Mouse (Mus musculus): ENCODE measurements around the gene Cdh6. TPM values are rescaled to one million over a fixed set of nuclear protein-coding genes. Genes with fewer than 3 reads are reported as not detected.

The Cdh6 gene
- polyA plus RNA-seq, 1 experiment from 2014 or later, result 0.08 TPM

DNA sequence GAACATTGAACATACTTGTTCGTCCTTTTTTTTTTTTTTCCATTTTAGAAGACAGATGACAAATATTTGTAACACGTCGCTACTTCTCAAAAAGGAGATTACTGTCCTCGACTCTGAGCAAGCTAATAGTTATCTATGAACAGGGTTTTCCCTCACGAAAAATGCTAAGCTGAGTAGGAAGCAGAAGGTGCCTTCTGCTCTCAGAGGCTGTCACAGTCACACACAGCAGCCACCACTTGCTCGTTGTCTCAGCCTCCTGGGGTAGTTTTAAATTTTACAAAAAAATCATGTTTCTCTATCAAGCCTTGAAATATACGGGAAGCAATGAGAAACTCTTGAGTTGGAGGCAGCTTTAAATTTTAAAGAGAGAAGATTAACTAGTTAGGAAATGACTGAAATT lies 125.6 kb downstream of the Cdh6 start:
- no peaks in the 10 kb centered on the region for H3K9me3 ChIP-seq (replicated peaks)
- H3K27me3 ChIP-seq, result no peaks in the 10 kb centered on the region
- ATAC-seq (ENCODE audit: low read depth) (no peak), DNase-seq (no peak)
- 67% methylated on average over 7 of the region's 7 CpGs for WGBS (ENCODE audit: insufficient replicate concordance)
- no peak overlapping the region for H3K27ac ChIP-seq
- H3K4me2 ChIP-seq, result no peak overlapping the region
- no peaks in the 10 kb centered on the region for H3K36me3 ChIP-seq
- H3K9ac ChIP-seq, result no peak overlapping the region
- no peak overlapping the region for H3K4me3 ChIP-seq (replicated peaks)
- no peaks in the 10 kb centered on the region for H3K4me1 ChIP-seq (replicated peaks)

DNA sequence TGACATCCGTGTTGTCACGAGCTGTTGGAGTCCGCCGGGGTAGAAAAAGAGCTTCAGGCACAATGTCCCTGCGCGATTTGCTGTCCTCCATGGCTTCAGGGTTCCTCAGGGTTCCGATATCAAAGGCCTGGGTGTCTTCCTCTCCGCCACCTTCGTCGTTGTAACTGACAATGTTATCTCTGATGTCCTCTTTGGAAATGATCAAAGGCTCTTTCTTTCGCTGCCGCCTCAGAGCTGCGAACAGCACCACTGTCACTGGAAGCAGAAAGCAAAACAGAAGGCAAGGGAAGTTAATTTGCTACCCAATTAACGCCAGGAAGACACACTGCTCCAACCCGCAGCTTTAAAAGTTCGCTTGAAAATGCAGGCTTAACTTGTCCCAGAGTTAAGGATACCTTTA lies 139.0 kb downstream of the Cdh6 start:
- Histone ChIP-seq H3K9me3 (replicated peaks) (no peaks in the 10 kb centered on the region), H3K36me3 (no peaks in the 10 kb centered on the region), H3K27me3 (no peaks in the 10 kb centered on the region), H3K9ac (no peak overlapping the region), H3K4me2 (no peak overlapping the region), H3K27ac (no peak overlapping the region), H3K4me1 (replicated peaks) (no peaks in the 10 kb centered on the region), H3K4me3 (replicated peaks) (no peak overlapping the region)
- 29% methylated on average over 16 of the region's 16 CpGs for whole genome bisulfite sequencing (ENCODE audit: insufficient replicate concordance)
- DNase-seq (no peak), ATAC-seq (ENCODE audit: low read depth) (no peak)

DNA sequence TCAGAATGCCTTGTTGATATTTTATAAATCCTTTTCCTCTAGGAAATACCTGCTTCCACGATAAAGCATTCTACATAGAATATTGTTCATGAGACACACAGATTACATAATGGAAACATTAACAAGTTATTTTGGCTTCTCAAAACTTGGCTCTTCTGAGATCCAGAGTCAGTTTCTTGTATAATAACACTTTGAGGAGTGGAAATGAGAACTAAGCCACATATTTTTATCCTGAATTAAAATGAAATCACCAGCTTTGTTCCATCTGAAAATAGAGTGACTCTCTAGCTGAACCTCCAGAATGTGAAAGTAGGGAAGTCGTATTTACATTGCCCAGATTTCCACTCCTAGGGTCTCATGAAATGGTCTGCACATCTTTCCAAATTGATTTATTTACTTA lies 142.8 kb downstream of the Cdh6 start:
- Histone ChIP-seq H3K36me3 (no peaks in the 10 kb centered on the region), H3K9ac (no peak overlapping the region), H3K27me3 (no peaks in the 10 kb centered on the region), H3K4me3 (replicated peaks) (no peak overlapping the region), H3K9me3 (replicated peaks) (no peaks in the 10 kb centered on the region), H3K4me2 (no peak overlapping the region), H3K27ac (no peak overlapping the region), H3K4me1 (replicated peaks) (no peaks in the 10 kb centered on the region)
- no peak for ATAC-seq (ENCODE audit: low read depth)
- WGBS (ENCODE audit: insufficient replicate concordance), result 54% methylated on average over 2 of the region's 2 CpGs
- no peak for DNase-seq

DNA sequence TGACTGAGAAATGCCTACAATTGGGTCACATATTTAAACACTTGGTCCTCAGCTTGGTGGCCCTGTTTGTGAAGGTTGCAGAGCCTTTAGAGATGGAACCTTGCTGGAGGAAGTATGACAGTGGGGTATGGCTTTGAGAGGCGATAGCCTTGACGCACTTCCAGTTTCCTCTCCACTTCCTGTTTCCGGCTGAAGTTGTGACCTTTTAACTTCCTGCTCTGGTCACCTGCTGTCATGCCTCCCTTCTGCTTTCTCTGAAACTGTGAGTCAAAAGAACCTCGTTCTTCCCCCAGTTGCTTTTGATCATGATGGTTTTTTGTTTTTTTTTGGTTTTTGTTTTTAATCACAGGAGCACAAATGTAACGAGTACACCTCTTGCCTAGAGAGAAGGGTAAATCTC lies 146.0 kb downstream of the Cdh6 start:
- H3K27me3 ChIP-seq, result no peaks in the 10 kb centered on the region

DNA sequence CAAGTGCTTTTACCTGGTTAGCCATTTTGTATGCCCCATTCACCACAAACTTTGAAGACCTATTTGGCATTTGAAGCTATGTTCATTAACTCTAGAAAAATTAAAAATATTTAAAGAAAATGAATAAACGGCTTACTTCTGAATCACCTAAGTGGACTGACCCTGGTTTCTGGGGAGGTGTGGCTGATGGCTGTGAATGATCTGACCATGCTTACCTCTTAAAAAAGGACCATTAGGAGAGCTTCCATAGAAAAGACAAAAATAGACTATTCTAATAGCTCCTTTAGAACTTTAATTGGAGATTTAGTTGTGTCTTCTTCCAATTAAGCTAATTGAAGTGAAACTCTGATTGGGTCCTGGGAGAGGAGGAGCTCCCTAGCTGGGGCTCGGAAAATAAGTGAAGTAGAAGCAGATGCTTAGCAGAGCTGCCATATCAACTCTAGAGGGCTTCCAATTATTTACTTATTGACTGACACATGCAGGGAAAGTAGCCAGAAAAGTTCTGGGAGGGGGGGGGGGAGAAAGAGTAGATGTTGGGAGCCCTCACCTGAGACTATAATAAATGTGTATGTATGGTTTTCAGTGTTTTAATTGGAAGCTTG lies 156.6 kb downstream of the Cdh6 start:
- WGBS (ENCODE audit: insufficient replicate concordance), result 59% methylated on average over 2 of the region's 2 CpGs
- Histone ChIP-seq H3K9ac (no peak overlapping the region), H3K9me3 (replicated peaks) (no peaks in the 10 kb centered on the region), H3K27me3 (no peaks in the 10 kb centered on the region), H3K27ac (no peak overlapping the region), H3K36me3 (no peaks in the 10 kb centered on the region), H3K4me2 (no peak overlapping the region), H3K4me1 (replicated peaks) (no peaks in the 10 kb centered on the region), H3K4me3 (replicated peaks) (no peak overlapping the region)
- DNase-seq (no peak), ATAC-seq (ENCODE audit: low read depth) (no peak)

More for the DNA sequence above, 146.0 kb downstream of the Cdh6 start:
- DNase-seq (no peak), ATAC-seq (ENCODE audit: low read depth) (no peak)
- Histone ChIP-seq H3K27ac (no peak overlapping the region), H3K9me3 (replicated peaks) (no peaks in the 10 kb centered on the region), H3K4me2 (no peak overlapping the region), H3K9ac (no peak overlapping the region), H3K36me3 (no peaks in the 10 kb centered on the region), H3K4me3 (replicated peaks) (no peak overlapping the region), H3K4me1 (replicated peaks) (no peaks in the 10 kb centered on the region)
- WGBS (ENCODE audit: insufficient replicate concordance), result 33% methylated on average over 5 of the region's 5 CpGs

DNA sequence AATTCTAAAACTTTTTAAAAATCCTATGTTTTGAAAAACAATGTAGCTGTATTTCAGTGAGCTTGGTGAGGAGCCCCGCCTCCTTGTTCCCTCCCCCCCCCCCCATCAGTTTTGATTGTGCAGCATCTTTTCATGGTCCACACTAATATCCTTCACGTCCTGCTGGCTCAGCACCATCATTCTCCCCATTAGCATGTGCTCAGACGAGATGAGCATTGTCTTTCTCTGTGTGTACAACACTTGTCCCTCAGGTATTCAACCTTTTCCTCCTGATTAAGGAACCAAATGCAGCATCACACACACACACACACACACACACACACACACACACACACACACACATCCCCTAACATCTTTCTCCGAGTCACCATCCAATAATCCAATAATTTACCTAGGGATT lies 164.7 kb downstream of the Cdh6 start:
- Histone ChIP-seq H3K27me3 (no peaks in the 10 kb centered on the region), H3K27ac (no peak overlapping the region), H3K4me1 (replicated peaks) (no peaks in the 10 kb centered on the region), H3K9ac (no peak overlapping the region), H3K4me3 (replicated peaks) (no peak overlapping the region), H3K9me3 (replicated peaks) (no peaks in the 10 kb centered on the region), H3K4me2 (no peak overlapping the region), H3K36me3 (no peaks in the 10 kb centered on the region)
- WGBS (ENCODE audit: insufficient replicate concordance), result 54% methylated on average over 4 of the region's 4 CpGs
- ATAC-seq (ENCODE audit: low read depth) (no peak), DNase-seq (no peak)

DNA sequence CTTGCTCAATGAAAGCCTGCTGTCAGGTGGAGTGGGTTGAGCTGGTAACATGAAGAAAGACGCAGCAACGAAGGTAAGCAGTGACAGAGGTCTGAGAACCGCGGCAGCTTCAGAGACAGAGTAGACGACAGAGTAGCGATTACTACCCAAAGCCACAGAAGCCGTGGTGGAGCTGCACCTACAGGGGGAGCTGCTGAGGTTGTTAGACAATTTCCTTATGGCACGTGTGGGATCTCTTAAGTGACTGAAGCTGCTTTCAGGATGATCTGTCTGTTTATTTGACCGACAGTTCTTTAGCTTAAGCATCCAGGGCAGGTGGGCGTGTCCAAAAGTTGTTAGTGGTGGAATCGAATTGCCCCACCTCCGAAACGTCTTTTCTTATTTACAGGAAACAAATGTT lies 167.5 kb downstream of the Cdh6 start:
- H3K4me1 ChIP-seq (replicated peaks), result no peaks in the 10 kb centered on the region
- no peak overlapping the region for H3K4me3 ChIP-seq (replicated peaks)
- H3K27ac ChIP-seq, result no peak overlapping the region
- WGBS (ENCODE audit: insufficient replicate concordance), result 68% methylated on average over 13 of the region's 13 CpGs
- no peak overlapping the region for H3K9ac ChIP-seq
- ATAC-seq (ENCODE audit: low read depth) (no peak), DNase-seq (no peak)
- no peaks in the 10 kb centered on the region for H3K27me3 ChIP-seq
- no peak overlapping the region for H3K4me2 ChIP-seq
- H3K36me3 ChIP-seq, result no peaks in the 10 kb centered on the region
- no peaks in the 10 kb centered on the region for H3K9me3 ChIP-seq (replicated peaks)

DNA sequence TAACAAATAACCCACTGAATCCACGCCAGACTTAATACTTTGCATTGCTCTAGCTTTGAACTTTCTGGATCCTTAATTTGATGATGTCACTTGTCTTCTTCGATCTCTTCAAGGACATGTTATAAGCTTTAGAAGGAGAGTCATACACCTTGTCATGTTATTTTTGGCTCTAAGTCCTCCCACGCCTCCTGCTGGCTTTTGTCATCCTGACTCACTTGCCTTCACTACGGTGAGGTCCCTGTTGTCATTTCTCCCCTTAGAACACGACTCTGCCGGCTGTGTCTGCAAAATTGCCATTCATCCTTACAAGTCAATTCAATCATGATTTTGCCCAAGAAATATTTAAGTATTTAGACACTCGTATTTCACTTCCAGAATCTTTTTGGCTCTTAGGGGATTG lies 171.9 kb downstream of the Cdh6 start:
- DNase-seq, result no peak
- Histone ChIP-seq H3K4me2 (no peak overlapping the region), H3K27me3 (no peaks in the 10 kb centered on the region), H3K36me3 (no peaks in the 10 kb centered on the region), H3K9me3 (replicated peaks) (no peaks in the 10 kb centered on the region), H3K4me3 (replicated peaks) (no peak overlapping the region), H3K27ac (no peak overlapping the region), H3K9ac (no peak overlapping the region), H3K4me1 (replicated peaks) (no peaks in the 10 kb centered on the region)
- ATAC-seq (ENCODE audit: low read depth), result no peak
- WGBS (ENCODE audit: insufficient replicate concordance), result 54% methylated on average over 7 of the region's 7 CpGs

DNA sequence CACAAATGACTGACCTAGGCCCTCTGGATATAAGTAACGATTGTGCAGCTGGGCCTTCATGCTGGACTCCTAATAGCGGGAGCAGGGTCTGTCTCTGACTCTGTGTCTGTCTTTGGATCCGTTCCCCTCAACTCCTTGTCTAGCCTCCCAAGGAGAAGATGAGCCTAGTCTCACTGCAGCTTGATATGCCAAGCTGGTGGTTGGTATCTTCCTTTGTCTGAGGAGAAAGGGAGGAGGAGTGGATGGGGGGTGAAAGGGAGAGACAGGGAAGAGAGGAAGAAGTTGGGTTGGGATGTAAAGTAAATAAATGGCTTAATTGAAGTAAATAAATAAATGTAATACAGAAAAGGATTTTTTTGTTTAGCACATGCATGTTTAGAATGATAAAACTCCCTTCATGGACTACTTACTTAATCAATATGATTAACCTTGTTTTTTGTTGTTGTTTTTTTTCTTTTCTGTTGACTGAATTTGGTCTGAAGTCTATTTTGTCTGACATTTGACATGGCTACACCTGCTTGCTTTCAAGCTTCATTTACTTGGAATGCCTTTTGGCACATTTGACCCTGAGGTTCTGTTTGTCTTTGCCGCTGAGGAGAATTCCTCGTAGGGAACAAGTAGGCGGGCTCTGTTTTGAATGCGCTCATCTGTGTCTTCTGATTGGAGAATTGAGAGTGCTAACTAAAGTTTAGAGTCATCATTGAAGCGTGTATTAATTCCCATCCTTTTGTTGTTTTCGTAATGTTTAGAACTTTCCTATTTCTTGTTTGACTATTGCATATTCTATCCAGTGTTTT lies 178.7 kb downstream of the Cdh6 start:
- Histone ChIP-seq H3K4me3 (replicated peaks) (no peak overlapping the region), H3K4me1 (replicated peaks) (no peaks in the 10 kb centered on the region), H3K27me3 (no peaks in the 10 kb centered on the region), H3K36me3 (no peaks in the 10 kb centered on the region), H3K4me2 (no peak overlapping the region), H3K27ac (no peak overlapping the region), H3K9me3 (replicated peaks) (no peaks in the 10 kb centered on the region; the same call in 1 of the 2 replicates), H3K9ac (no peak overlapping the region)
- WGBS (ENCODE audit: insufficient replicate concordance), result 72% methylated on average over 9 of the region's 9 CpGs
- no peak for DNase-seq
- ATAC-seq (ENCODE audit: low read depth), result no peak
